In genomic region chr4:126256967-126257881, GRCm38 (mm10) we compare ENCODE assay signal across 8 mouse cellular contexts. TPM values are rescaled to one million over a fixed set of nuclear protein-coding genes. Genes with fewer than 3 reads are reported as not detected.
DNase-seq lines count a peak whose midpoint lies in the region; ATAC-seq and TF ChIP-seq lines count a peak whose summit lies in the region.

No protein-coding gene starts in this region.

- intact Hi-C loops in gastrocnemius, postnatal 14 days (cut with DNase I; ENCODE audit: low total_unique reads): no loop called here

- no peaks in the 10 kb centered on the region for H3K9me3 ChIP-seq in intestine, postnatal 0 days (ENCODE audit: control insufficient read depth)

- WGBS in intestine, postnatal 0 days: 18% methylated on average over 26 of the region's 26 CpGs

- peaks cover 6% of the 10 kb centered on the region for H3K4me1 ChIP-seq in intestine, postnatal 0 days (replicated peaks; ENCODE audit: control insufficient read depth, insufficient read depth, low read length)

- 0 out of 2 replicates have a peak, but pooled peaks cover 3% of the 10 kb centered on the region for H3K27me3 ChIP-seq in intestine, postnatal 0 days (replicated peaks; ENCODE audit: control insufficient read depth, insufficient read depth, low read length)

- DNase-seq in CD4-positive, CD25-positive, alpha-beta regulatory T cell, adult 2 months (ENCODE audit: low read depth, low spot score): peak; percentile 41
- peak; percentile 78 for DNase-seq in cerebellum, adult 8-10 months
- DNase-seq in gastrocnemius, postnatal 14 days: peak; percentile 57
- peak; percentile 54 to 63 for DNase-seq in lung, adult 18-20 months
- peak; percentile 59 for DNase-seq in retina, embryonic 14.5 days (ENCODE audit: low spot score)
- DNase-seq in layer of hippocampus, postnatal 36 days: no peak

- H3K9ac ChIP-seq in intestine, postnatal 0 days (ENCODE audit: low read depth, low read length): peak overlapping the region; percentile 82

- no peak for TF ChIP-seq CTCF in intestine, postnatal 0 days (IDR thresholded peaks at IDR 0.05; ENCODE audit: low read depth)

- ATAC-seq in CD4-positive, CD25-positive, alpha-beta regulatory T cell, adult 4 months: no peak
- no peak for ATAC-seq in intestine, postnatal 0 days

- no peaks in the 10 kb centered on the region for H3K36me3 ChIP-seq in intestine, postnatal 0 days (ENCODE audit: control insufficient read depth, insufficient read depth)

- H3K4me3 ChIP-seq in intestine, postnatal 0 days (ENCODE audit: low read depth, low read length): peak overlapping the region; percentile 90

- peak overlapping the region; percentile 97 for H3K4me2 ChIP-seq in intestine, postnatal 0 days (replicated peaks; ENCODE audit: low read depth)

- peak overlapping the region; percentile 87 for H3K27ac ChIP-seq in intestine, postnatal 0 days (ENCODE audit: low read depth, low read length)

RNA-seq across cellular contexts. Expression of gene Map7d1, which starts 1.1 kb away (rescaled TPM):
- 1 to 10 TPM; 2.0 to 6.3 TPM for polyA plus RNA-seq in CD4-positive, CD25-positive, alpha-beta regulatory T cell, adult 4 months (2017; shearing (Covaris generic))
- 100 to 1,000 TPM; 165 to 201 TPM for total RNA-seq in gastrocnemius, postnatal 14 days (2021)
- 11.7 and 12.2 TPM in 2 replicates for polyA plus RNA-seq in intestine, postnatal 0 days (2015; fragmentation: Nextera tagmentation; extraction: Ambion mirVana)
- total RNA-seq in layer of hippocampus, postnatal 36 days (2021): 100 to 1,000 TPM; 245 to 249 TPM

RNA-seq across cellular contexts. Expression of gene Trappc3, which starts 4.9 kb away (rescaled TPM):
- 100 to 1,000 TPM in 1 of 2 experiments, 10 to 100 TPM in 1; 64.4 to 121 TPM for polyA plus RNA-seq in CD4-positive, CD25-positive, alpha-beta regulatory T cell, adult 4 months (2017; shearing (Covaris generic))
- 10 to 100 TPM; 22.2 to 24.3 TPM for total RNA-seq in gastrocnemius, postnatal 14 days (2021)
- polyA plus RNA-seq in intestine, postnatal 0 days (2015; fragmentation: Nextera tagmentation; extraction: Ambion mirVana): 115 and 126 TPM in 2 replicates
- total RNA-seq in layer of hippocampus, postnatal 36 days (2021): 10 to 100 TPM; 77.9 to 83.3 TPM

RNA-seq across cellular contexts. Expression of gene Col8a2, which starts 29.4 kb away (rescaled TPM):
- polyA plus RNA-seq in CD4-positive, CD25-positive, alpha-beta regulatory T cell, adult 4 months (2017; shearing (Covaris generic)): not detected
- 1 to 10 TPM; 4.7 to 5.6 TPM for total RNA-seq in gastrocnemius, postnatal 14 days (2021)
- 1.5 and 2.2 TPM in 2 replicates for polyA plus RNA-seq in intestine, postnatal 0 days (2015; fragmentation: Nextera tagmentation; extraction: Ambion mirVana)
- 1 to 10 TPM in 1 of 2 experiments, under 1 TPM in 1; 0.60 to 1.3 TPM for total RNA-seq in layer of hippocampus, postnatal 36 days (2021)

RNA-seq across cellular contexts. Expression of gene Thrap3, which starts 54.7 kb away (rescaled TPM):
- 100 to 1,000 TPM; 222 to 330 TPM for polyA plus RNA-seq in CD4-positive, CD25-positive, alpha-beta regulatory T cell, adult 4 months (2017; shearing (Covaris generic))
- total RNA-seq in gastrocnemius, postnatal 14 days (2021): 10 to 100 TPM; 92.1 to 99.3 TPM
- polyA plus RNA-seq in intestine, postnatal 0 days (2015; fragmentation: Nextera tagmentation; extraction: Ambion mirVana): 56.7 and 67.5 TPM in 2 replicates
- 100 to 1,000 TPM; 148 to 151 TPM for total RNA-seq in layer of hippocampus, postnatal 36 days (2021)

Comparison
In these comparisons a context has a peak if more than half of its experiments do, and no peak if none do; other contexts are left out.
1. DNase-seq: peak in CD4-positive, CD25-positive, alpha-beta regulatory T cell, adult 2 months (single experiment), cerebellum, adult 8-10 months (single experiment), gastrocnemius, postnatal 14 days (single experiment), lung, adult 18-20 months (2 of 2) and retina, embryonic 14.5 days (single experiment); none in layer of hippocampus, postnatal 36 days (0 of 2).